Mouse (Mus musculus): ENCODE results near the gene Cuedc1.

- TF ChIP-seq CTCF (conservative IDR thresholded peaks at IDR 0.05; ENCODE audit: insufficient read depth, insufficient read length, low read depth, low read length) (no peak), POLR2A (IDR thresholded peaks at IDR 0.05; ENCODE audit: low read depth, low read length) (no peak)
Measured at GRCm38 (mm10) chr11:88142362-88142761, 44.5 kb downstream of the Cuedc1 start.

All from kidney, adult 2 months (tissue).